Mouse (Mus musculus) effector memory CD4-positive, alpha-beta T cell, adult 7 months (primary cell): ENCODE measurements around the gene Gramd2. TPM values are rescaled to one million over a fixed set of nuclear protein-coding genes. Genes with fewer than 3 reads are reported as not detected.

Experiments used
- polyA plus RNA-seq: library from polyadenylated mRNA; unstranded; fragments of 100-300 nt; shearing (Covaris generic); gene quantifications from one replicate; pipeline ENCODE4 v1.2.1, GENCODE M21; 2017

Gene Gramd2
- not detected for polyA plus RNA-seq

GRCm38 (mm10) chr9:59679678-59680533 is at the start of gene Gramd2:
Gene Gramd2 (plus strand): TSS chr9:59680144.

DNA sequence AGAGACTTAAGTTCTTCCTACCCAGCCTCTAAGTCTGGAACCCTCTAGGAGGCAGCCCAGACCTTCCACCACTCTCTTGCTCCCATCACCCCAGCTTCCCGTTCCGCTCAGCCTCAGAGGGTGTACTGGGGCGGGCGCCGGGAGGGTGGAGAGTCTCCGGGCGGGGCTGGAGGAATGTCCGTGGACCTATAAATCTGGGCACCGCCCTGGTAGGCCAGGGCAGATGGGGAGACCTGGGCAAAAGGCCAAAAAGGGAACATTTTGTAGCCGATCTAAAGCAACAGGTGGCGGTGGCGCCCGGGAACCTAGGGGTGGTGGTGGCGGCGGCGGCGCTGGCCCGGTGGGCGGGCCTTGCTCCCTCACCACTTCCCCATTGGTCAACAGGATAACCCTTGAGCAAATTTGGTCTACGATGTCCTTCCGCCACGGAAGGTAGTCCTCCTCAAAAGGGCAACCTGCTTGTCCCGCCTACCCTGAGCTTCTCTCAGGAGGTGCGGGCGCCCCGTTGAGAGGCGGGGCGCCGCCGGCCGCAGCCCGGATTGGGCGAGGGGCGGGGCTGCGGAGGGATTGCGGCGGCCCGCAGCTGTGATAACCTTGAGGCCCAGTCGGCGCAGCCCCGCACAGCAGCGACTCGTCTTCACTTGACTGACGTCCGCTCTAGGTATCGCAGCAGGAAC is 23.8 kb upstream of the Gramd2 start, which contains the start of gene Pkm:
Gene Pkm (plus strand): TSS at position 411 of the 677 bp plus-strand sequence.

GRCm38 (mm10) chr9:59750267-59751065 is 70.5 kb downstream of the Gramd2 start, which contains the start of the genes Senp8 and Myo9a:
Gene Senp8 (minus strand): TSS chr9:59750710.
Gene Myo9a (plus strand): TSS chr9:59750896.

Other genes with a start within 250 kb of the Gramd2 start
- 165 TPM for gene Arih1, start 193.5 kb upstream of the Gramd2 start, polyA plus RNA-seq
- 31.1 TPM for gene Hexa, start 140.6 kb upstream of the Gramd2 start, polyA plus RNA-seq
- gene Tmem202, start 140.3 kb upstream of the Gramd2 start, polyA plus RNA-seq = not detected
- gene Celf6, start 102.2 kb upstream of the Gramd2 start, polyA plus RNA-seq = not detected
- gene Parp6, start 62.9 kb upstream of the Gramd2 start, polyA plus RNA-seq = 38.4 TPM
- 602 TPM for gene Pkm, start 23.8 kb upstream of the Gramd2 start, polyA plus RNA-seq
- 2.2 TPM for gene Senp8, start 70.6 kb downstream of the Gramd2 start, polyA plus RNA-seq
- 28.0 TPM for gene Myo9a, start 70.8 kb downstream of the Gramd2 start, polyA plus RNA-seq